Mouse (Mus musculus) lung, postnatal 0 days (tissue): ENCODE measurements around the gene Gstp3. TPM values are rescaled to one million over a fixed set of nuclear protein-coding genes. Genes with fewer than 3 reads are reported as not detected.
A peak's percentile ranks its signal among the peaks of the same experiment; 100 is the strongest.

ENCODE experiments used
- ATAC-seq: fragments of 200-750 bp; cut with Nextera tagmentation; 2 replicates; pipeline ENCODE4 v1.8.0; 2017; ENCODE audit warnings: moderate library complexity
- DNase-seq: peaks from one replicate; pipeline ENCODE4 v3.0.0-alpha.2; 2016; ENCODE audit warnings: low spot score
- H3K27ac ChIP-seq: fragments of 300-500 bp; sonication (generic); 2 replicates; pipeline ENCODE4 v1.5.1; 2014; ENCODE audit warnings: antibody characterized with exemption, mild to moderate bottlenecking, low read length, mixed read lengths
- H3K27me3 ChIP-seq: fragments of 300-500 bp; sonication (generic); replicated peaks from 2 replicates; pipeline ENCODE4 v1.6.1; 2014; ENCODE audit warnings: low read length, mixed read lengths; ENCODE audit not compliant: insufficient read depth
- H3K36me3 ChIP-seq: fragments of 300-500 bp; sonication (generic); 2 replicates; pipeline ENCODE4 v1.6.1; 2014; ENCODE audit warnings: low read length, mixed read lengths; ENCODE audit not compliant: insufficient read depth
- H3K4me1 ChIP-seq: fragments of 300-500 bp; sonication (generic); 2 replicates; pipeline ENCODE4 v1.6.1; 2014; ENCODE audit warnings: antibody characterized with exemption, low read depth, low read length, mixed read lengths; ENCODE audit not compliant: insufficient read depth
- H3K4me2 ChIP-seq: fragments of 300-500 bp; sonication (generic); replicated peaks from 2 replicates; pipeline ENCODE4 v1.6.1; 2014; ENCODE audit warnings: low read depth, mild to moderate bottlenecking, low read length, moderate library complexity, mixed read lengths
- H3K4me3 ChIP-seq: fragments of 300-500 bp; sonication (generic); 2 replicates; pipeline ENCODE4 v1.5.1; 2014; ENCODE audit warnings: low read depth, low read length
- H3K9ac ChIP-seq: fragments of 300-500 bp; sonication (generic); replicated peaks from 2 replicates; pipeline ENCODE4 v1.6.1; 2014; ENCODE audit warnings: low read depth, mild to moderate bottlenecking
- H3K9me3 ChIP-seq: fragments of 300-500 bp; sonication (generic); 2 replicates; pipeline ENCODE4 v1.6.1; 2016; ENCODE audit warnings: low read length, mixed read lengths
- CTCF ChIP-seq: IDR thresholded peaks from 2 replicates; pipeline ENCODE4 v1.5.1; 2016; ENCODE audit warnings: antibody characterized with exemption, mild to moderate bottlenecking
- EP300 ChIP-seq: IDR thresholded peaks from 2 replicates; pipeline ENCODE4 v1.6.1; 2016; ENCODE audit warnings: antibody characterized with exemption, mild to moderate bottlenecking, control low read depth
- WGBS: fragments of 180-500 bp; shearing (Covaris S2); extraction: QIAGEN DNeasy Blood & Tissue Kit; methylation state at CpG from one replicate; pipeline ENCODE4 v1.1.7; 2014; 5-methylcytosine and 5-hydroxymethylcytosine counted together
- polyA plus RNA-seq: library from polyadenylated mRNA; unstranded; fragments of >200 nt; fragmentation: Nextera tagmentation; extraction: Ambion mirVana; gene quantifications from 2 replicates; pipeline ENCODE4 v1.2.1, GENCODE M21; 2015

The Gstp3 gene
- polyA plus RNA-seq, 1 experiment from 2014 or later: 6.9 TPM

DNA sequence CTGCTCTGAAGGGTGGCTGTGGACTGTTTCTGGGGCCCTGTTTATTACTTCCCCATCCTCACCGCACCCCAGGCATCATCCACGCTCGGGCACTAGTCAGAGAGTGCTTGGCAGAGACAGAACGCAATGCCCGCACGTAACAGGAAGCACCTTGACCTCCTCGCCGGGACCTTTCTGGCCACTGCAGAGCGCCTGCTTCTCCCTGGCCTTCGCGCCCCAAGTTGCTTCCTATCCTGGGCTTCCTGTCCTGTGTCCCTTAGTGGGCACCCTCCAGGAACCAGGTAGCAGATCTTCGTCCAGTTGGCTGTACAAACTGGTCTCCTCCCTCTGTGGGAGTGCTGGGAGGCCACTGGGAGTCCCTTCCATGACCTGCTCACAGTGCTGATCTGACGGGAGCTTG is 39.1 kb upstream of the Gstp3 start:
- Histone ChIP-seq H3K9ac (no peak overlapping the region), H3K4me1 (peaks cover 19% of the 10 kb centered on the region; the same call in 1 of the 2 replicates), H3K9me3 (no peaks in the 10 kb centered on the region), H3K4me2 (0 out of 2 replicates have a peak overlapping the region, but pooled peaks have one; percentile 55), H3K27ac (peak overlapping the region; percentile 94), H3K4me3 (no peak overlapping the region), H3K36me3 (no peaks in the 10 kb centered on the region), H3K27me3 (peaks cover 3% of the 10 kb centered on the region; the same call in 1 of the 2 replicates)
- DNase-seq: peak; percentile 28
- no peak for TF ChIP-seq EP300
- TF ChIP-seq CTCF: no peak
- no peak for ATAC-seq
- 67% methylated on average over 13 of the region's 13 CpGs for WGBS

DNA sequence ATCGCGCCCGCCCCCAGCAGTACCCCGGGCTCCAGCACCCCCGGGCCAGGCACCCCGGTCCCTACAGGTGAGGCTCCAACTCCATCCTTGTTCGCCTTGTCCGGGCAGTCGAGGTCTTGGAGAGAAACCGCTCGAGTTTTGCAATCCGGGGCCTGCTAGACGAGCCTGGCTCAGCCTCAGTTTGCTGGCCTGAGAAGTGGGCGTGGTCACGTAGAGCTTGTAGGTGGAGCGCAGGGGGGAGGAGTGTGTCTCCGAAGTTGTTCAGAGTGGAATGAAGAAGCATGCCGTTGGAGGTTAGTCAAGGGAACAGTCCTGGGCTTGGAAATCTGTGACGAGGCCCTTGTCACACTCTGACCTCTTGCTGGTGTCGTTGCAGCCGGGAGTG is 38.1 kb upstream of the Gstp3 start:
- Histone ChIP-seq H3K27ac (peak overlapping the region; percentile 94), H3K9me3 (no peaks in the 10 kb centered on the region), H3K4me2 (peak overlapping the region; percentile 55), H3K4me1 (peaks cover 19% of the 10 kb centered on the region; the same call in 1 of the 2 replicates), H3K9ac (peak overlapping the region; percentile 35; the same call in 1 of the 2 replicates), H3K27me3 (peaks cover 3% of the 10 kb centered on the region; the same call in 1 of the 2 replicates), H3K36me3 (no peaks in the 10 kb centered on the region), H3K4me3 (peak overlapping the region; percentile 53)
- WGBS: 1% methylated on average over 21 of the region's 21 CpGs
- DNase-seq (peak; percentile 95), ATAC-seq (peak; percentile 62)
- TF ChIP-seq EP300 (peak; percentile 55; the same call in 1 of the 2 replicates), CTCF (no peak)

DNA sequence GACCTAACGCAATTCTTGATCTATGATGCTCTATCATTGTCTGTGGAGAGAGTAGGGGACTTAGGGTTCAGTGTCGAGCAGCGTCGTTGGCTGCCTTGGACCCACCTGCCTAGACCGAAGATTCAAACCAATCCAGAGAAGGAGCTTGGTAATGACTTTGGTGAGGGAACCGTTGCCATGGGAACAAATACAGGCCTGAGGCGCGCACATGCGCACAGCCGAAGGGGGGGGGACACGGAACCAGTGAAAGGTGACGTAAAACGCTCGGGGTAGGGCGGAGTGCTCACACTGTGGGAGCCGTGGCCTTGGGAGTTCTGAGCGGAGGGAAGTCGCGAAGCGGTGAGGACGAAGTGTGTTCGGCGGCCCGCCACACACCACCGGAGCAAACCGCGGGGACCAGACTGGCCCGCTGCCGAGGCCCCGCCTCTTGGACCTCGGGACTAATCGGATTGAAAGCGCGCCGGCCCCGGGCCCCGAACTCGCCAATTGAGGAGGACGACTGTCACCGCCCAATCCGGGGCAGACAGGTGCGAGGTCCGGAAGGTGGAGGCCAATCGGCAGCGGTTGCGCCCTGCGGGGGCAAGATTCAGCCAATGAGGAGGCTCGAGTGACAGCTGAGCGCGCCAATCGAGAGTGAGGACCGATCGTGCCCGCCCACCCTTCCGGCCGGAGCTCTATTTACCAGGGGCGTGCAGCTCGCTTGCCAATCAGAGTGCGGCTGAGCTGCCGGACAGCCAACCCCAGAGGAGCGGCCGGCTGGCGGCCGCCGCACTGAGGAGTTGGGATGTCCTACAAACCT is 37.5 kb upstream of the Gstp3 start, which contains the start of gene Cdk2ap2:
Cdk2ap2 (plus strand) TSS at position 541 of the 799 bp plus-strand sequence.
- DNase-seq (peak; percentile 98), ATAC-seq (peak; percentile 91)
- TF ChIP-seq CTCF (no peak), EP300 (0 out of 2 replicates have a peak, but pooled peaks have one; percentile 57)
- peaks cover 3% of the 10 kb centered on the region; the same call in 1 of the 2 replicates for H3K27me3 ChIP-seq
- H3K36me3 ChIP-seq: no peaks in the 10 kb centered on the region
- H3K4me3 ChIP-seq: peak within 1 kb of the TSS; percentile 53
- H3K9me3 ChIP-seq: no peaks in the 10 kb centered on the region
- peak within 1 kb of the TSS; percentile 94 for H3K27ac ChIP-seq
- H3K4me2 ChIP-seq: peak within 1 kb of the TSS; percentile 55
- WGBS: 1% methylated on average over 59 of the region's 65 CpGs
- H3K4me1 ChIP-seq: peaks cover 19% of the 10 kb centered on the region; the same call in 1 of the 2 replicates
- H3K9ac ChIP-seq: peak within 1 kb of the TSS; percentile 49

DNA sequence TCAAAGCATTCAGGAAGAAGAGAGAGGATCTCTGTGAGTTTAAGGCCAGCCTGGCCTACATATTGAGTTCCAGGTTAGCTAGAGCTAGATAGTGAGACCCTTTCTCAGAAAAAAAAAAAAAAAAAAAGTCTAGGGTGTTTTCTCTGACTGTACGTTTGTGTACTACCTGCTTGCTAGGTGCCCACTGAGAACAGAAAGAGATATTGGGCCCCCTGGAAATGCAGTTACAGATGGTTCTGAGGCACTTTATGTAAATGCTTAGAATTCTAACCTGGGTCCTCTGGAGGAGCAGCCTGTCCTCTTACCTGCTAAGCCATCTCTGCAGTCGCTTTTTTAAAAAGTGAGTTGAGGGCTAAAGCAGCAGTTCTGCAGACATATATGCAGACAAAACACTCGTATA is 36.4 kb upstream of the Gstp3 start:
- H3K9me3 ChIP-seq: no peaks in the 10 kb centered on the region
- 68% methylated on average over 3 of the region's 3 CpGs for WGBS
- H3K9ac ChIP-seq: no peak overlapping the region
- H3K27me3 ChIP-seq: peaks cover under 1% of the 10 kb centered on the region; the same call in 1 of the 2 replicates
- no peak overlapping the region for H3K27ac ChIP-seq
- TF ChIP-seq EP300 (no peak), CTCF (no peak)
- ATAC-seq: no peak
- no peak overlapping the region for H3K4me2 ChIP-seq
- no peak overlapping the region for H3K4me3 ChIP-seq
- H3K36me3 ChIP-seq: no peaks in the 10 kb centered on the region
- no peak for DNase-seq
- H3K4me1 ChIP-seq: peaks cover 19% of the 10 kb centered on the region; the same call in 1 of the 2 replicates

DNA sequence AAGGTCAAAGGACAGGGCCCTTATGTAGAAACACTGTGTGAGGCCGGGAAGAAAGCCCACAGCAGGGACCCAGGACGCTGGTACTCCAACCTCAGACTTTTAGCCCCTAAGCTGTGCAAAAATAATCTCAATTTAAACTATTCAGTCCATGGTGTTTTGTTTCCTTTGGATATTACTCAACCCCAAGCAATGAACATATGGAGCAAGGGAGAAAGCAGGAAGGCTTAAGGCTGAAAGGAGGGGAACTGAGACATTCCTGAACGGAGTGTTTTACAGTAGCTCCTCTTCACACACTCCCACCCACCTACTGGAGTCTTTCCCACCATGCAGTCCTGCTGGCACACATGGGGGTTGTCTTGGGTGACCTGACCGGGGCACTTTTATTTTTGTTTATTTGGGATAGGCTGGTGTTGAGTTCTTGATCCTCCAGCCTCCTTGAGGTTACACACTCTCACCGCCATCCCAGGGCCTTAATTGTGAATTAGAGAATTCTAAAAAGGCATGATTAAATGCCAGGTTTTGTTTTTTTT is 35.5 kb upstream of the Gstp3 start:
- WGBS: 66% methylated on average over 5 of the region's 5 CpGs
- Histone ChIP-seq H3K27me3 (no peaks in the 10 kb centered on the region), H3K4me3 (no peak overlapping the region), H3K9me3 (no peaks in the 10 kb centered on the region), H3K4me1 (peaks cover 15% of the 10 kb centered on the region; the same call in 1 of the 2 replicates), H3K9ac (no peak overlapping the region), H3K4me2 (no peak overlapping the region), H3K27ac (no peak overlapping the region), H3K36me3 (no peaks in the 10 kb centered on the region)
- ATAC-seq (no peak), DNase-seq (no peak)
- TF ChIP-seq EP300 (no peak), CTCF (no peak)

DNA sequence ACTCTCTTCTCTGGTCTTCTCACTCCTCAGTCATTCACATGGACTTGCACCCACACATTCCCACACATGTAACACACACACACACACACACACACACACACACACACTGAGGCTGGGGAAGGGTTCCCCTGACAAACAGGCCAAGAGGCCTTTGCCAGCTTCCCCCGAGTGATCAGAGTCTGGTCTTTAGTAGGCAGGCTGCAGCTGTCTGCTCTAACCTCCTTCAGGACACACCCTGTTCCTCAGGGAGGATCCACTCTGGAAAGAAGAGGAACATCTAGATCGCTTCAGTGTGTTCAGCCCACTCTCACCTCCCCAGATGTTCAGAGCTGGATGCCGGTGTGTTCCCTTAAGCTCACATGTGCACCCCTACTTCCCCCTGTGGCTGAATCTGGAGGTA is 35.0 kb upstream of the Gstp3 start:
- 77% methylated on average over 3 of the region's 3 CpGs for WGBS
- TF ChIP-seq EP300: no peak
- no peak for TF ChIP-seq CTCF
- Histone ChIP-seq H3K4me1 (peaks cover 10% of the 10 kb centered on the region; the same call in 1 of the 2 replicates), H3K36me3 (no peaks in the 10 kb centered on the region), H3K4me2 (no peak overlapping the region), H3K27ac (peak overlapping the region; percentile 38; the same call in 1 of the 2 replicates), H3K9me3 (no peaks in the 10 kb centered on the region), H3K4me3 (no peak overlapping the region), H3K9ac (no peak overlapping the region), H3K27me3 (no peaks in the 10 kb centered on the region)
- ATAC-seq (no peak), DNase-seq (no peak)
